Mouse (Mus musculus): Measurements from ENCODE around the gene Scap.

DNA sequence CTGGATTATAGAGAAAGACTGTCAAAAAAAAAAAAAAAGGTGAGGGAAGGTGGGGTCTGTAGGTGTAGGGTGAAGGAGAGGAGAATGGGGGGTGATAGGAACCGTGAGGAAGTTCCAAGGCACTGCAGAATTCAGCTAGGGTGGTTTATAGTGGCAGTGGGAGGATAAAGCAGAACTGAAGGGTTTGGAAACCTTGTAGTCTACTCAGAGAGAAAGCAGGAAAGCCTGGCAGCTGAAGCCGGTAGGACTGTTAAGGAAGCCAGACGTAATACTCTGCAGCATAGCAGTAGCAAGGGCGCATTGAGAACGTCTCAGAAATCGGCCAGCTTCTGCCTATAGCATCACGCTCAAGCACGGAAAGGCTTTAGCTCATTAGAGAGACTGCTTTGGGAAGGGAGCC, 8.9 kb downstream of the Scap start:
- TF ChIP-seq POLR2A (IDR thresholded peaks at IDR 0.05; ENCODE audit: insufficient read depth, low read depth, low read length) (no peak), CTCF (IDR thresholded peaks at IDR 0.05; ENCODE audit: insufficient read depth, low read depth, low read length) (no peak)

Data from olfactory bulb, adult 2 months (tissue).